9 mouse cellular contexts compared by ENCODE assay signal in genomic region chr11:46733242-46733789, GRCm38 (mm10). TPM values are rescaled to one million over a fixed set of nuclear protein-coding genes. Genes with fewer than 3 reads are reported as not detected.
DNase-seq lines count a peak whose midpoint lies in the region; ATAC-seq and TF ChIP-seq lines count a peak whose summit lies in the region.
"Had no signal": no experiment of that assay in that cellular context is flagged by ENCODE, and none has a peak within 500 bp of the region (broad histone marks: within the 10 kb centered on the region; RNA-seq: fewer than 3 reads in every experiment).

No protein-coding gene starts in this region.

- H3K36me3 ChIP-seq in forebrain, embryonic 15.5 days: no peaks in the 10 kb centered on the region
- no peaks in the 10 kb centered on the region for H3K36me3 ChIP-seq in heart, embryonic 10.5 days
- H3K36me3 ChIP-seq: neural tube, embryonic 13.5 days had no signal

- intact Hi-C loops in gastrocnemius, adult 2 months (cut with DNase I): no loop called here

- H3K9ac ChIP-seq in forebrain, embryonic 15.5 days (replicated peaks): no peak overlapping the region
- H3K9ac ChIP-seq: neural tube, embryonic 13.5 days had no signal

- peak; percentile 58; the same call in 1 of the 2 replicates for ATAC-seq in forebrain, embryonic 15.5 days (replicated peaks)

- no peaks in the 10 kb centered on the region for H3K4me1 ChIP-seq in forebrain, embryonic 15.5 days
- H3K4me1 ChIP-seq in heart, embryonic 10.5 days: no peaks in the 10 kb centered on the region
- H3K4me1 ChIP-seq: neural tube, embryonic 13.5 days had no signal

- no peak overlapping the region for H3K4me3 ChIP-seq in gastrocnemius, adult 2 months
- H3K4me3 ChIP-seq in forebrain, embryonic 15.5 days: no peak overlapping the region
- no peak overlapping the region for H3K4me3 ChIP-seq in heart, embryonic 10.5 days
- H3K4me3 ChIP-seq: neural tube, embryonic 13.5 days had no signal

- WGBS in forebrain, embryonic 15.5 days: 63% methylated on average over 6 of the region's 6 CpGs
- WGBS in heart, embryonic 10.5 days: 57% methylated on average over 6 of the region's 6 CpGs

- peak; percentile 35 for TF ChIP-seq CTCF in gastrocnemius, adult 2 months (IDR thresholded peaks at IDR 0.05)

- H3K4me2 ChIP-seq in forebrain, embryonic 15.5 days (replicated peaks): no peak overlapping the region
- H3K4me2 ChIP-seq: neural tube, embryonic 13.5 days had no signal

- no peak for DNase-seq in gastrocnemius, adult 2 months
- DNase-seq in gastrocnemius, postnatal 10 days: no peak
- DNase-seq in right cerebral cortex, adult 2 months (ENCODE audit: low spot score in 2 of 2): peak; percentile 30 to 44
- no peak for DNase-seq in right cerebral cortex, postnatal 4 days
- peak; percentile 3 for DNase-seq in lung, postnatal 36 days
- DNase-seq in heart, embryonic 10.5 days (ENCODE audit: low spot score): no peak
- no peak for DNase-seq in gastrocnemius, postnatal 25 days

- H3K27me3 ChIP-seq in forebrain, embryonic 15.5 days: no peaks in the 10 kb centered on the region
- no peaks in the 10 kb centered on the region for H3K27me3 ChIP-seq in heart, embryonic 10.5 days (ENCODE audit: insufficient read depth, poor library complexity, severe bottlenecking)
- H3K27me3 ChIP-seq: neural tube, embryonic 13.5 days had no signal

- H3K27ac ChIP-seq in gastrocnemius, adult 2 months: no peak overlapping the region
- H3K27ac ChIP-seq in forebrain, embryonic 15.5 days (replicated peaks): no peak overlapping the region
- no peak overlapping the region for H3K27ac ChIP-seq in heart, embryonic 10.5 days
- H3K27ac ChIP-seq: neural tube, embryonic 13.5 days had no signal

- no peaks in the 10 kb centered on the region for H3K9me3 ChIP-seq in forebrain, embryonic 15.5 days
- no peaks in the 10 kb centered on the region for H3K9me3 ChIP-seq in heart, embryonic 10.5 days
- H3K9me3 ChIP-seq: neural tube, embryonic 13.5 days had no signal

RNA-seq across cellular contexts. Expression of gene Havcr1, which starts 1.6 kb away (rescaled TPM):
- total RNA-seq in gastrocnemius, adult 2 months (2021): not detected
- total RNA-seq in gastrocnemius, postnatal 10 days (2021): under 1 TPM; 0.27 to 0.33 TPM
- not detected in 2 replicates for polyA plus RNA-seq in forebrain, embryonic 15.5 days (2015; fragmentation: Nextera tagmentation; extraction: Ambion mirVana)
- polyA plus RNA-seq in heart, embryonic 10.5 days (2016; fragmentation: Nextera tagmentation; extraction: Ambion mirVana): not detected in 2 replicates
- total RNA-seq in gastrocnemius, postnatal 25 days (2021): not detected
- polyA plus RNA-seq: neural tube, embryonic 13.5 days had no signal

RNA-seq across cellular contexts. Expression of gene Timd2, which starts 26.5 kb away (rescaled TPM):
- total RNA-seq in gastrocnemius, adult 2 months (2021): not detected
- not detected for total RNA-seq in gastrocnemius, postnatal 10 days (2021)
- 0.09 TPM in 1 of 2 replicates, not detected in the other for polyA plus RNA-seq in forebrain, embryonic 15.5 days (2015; fragmentation: Nextera tagmentation; extraction: Ambion mirVana)
- polyA plus RNA-seq in heart, embryonic 10.5 days (2016; fragmentation: Nextera tagmentation; extraction: Ambion mirVana): 1.2 TPM in 1 of 2 replicates, not detected in the other
- total RNA-seq in gastrocnemius, postnatal 25 days (2021): not detected

Comparison
In these comparisons a context has a peak if more than half of its experiments do, and no peak if none do; other contexts are left out.
1. DNase-seq: peak in right cerebral cortex, adult 2 months (2 of 2) and lung, postnatal 36 days (single experiment); none in gastrocnemius, adult 2 months (single experiment), gastrocnemius, postnatal 10 days (single experiment), right cerebral cortex, postnatal 4 days (single experiment), heart, embryonic 10.5 days (single experiment) and gastrocnemius, postnatal 25 days (single experiment).